Mouse (Mus musculus) heart, adult 2 months (tissue): ENCODE data around the gene Abcg2.

Experiments used
- CTCF ChIP-seq: fragments of 200-600 bp; IDR thresholded peaks from 2 replicates; pipeline ENCODE4 v1.8.1; 2022; ENCODE audit warnings: antibody characterized with exemption, mild to moderate bottlenecking, moderate library complexity
- EP300 ChIP-seq: fragments of 200-500 bp; IDR thresholded peaks from 2 replicates; pipeline ENCODE4 v1.6.1; 2011; ENCODE audit warnings: low read depth, low read length, control low read depth; ENCODE audit not compliant: insufficient read depth
- POLR2A ChIP-seq: fragments of 200-500 bp; IDR thresholded peaks from 2 replicates; pipeline ENCODE4 v1.6.1; 2011; ENCODE audit warnings: mild to moderate bottlenecking, low read depth, low read length, control low read depth; ENCODE audit not compliant: insufficient read depth

GRCm38 (mm10) chr6:58651038-58651437 lies 66.7 kb downstream of the Abcg2 start:
- no peak for TF ChIP-seq CTCF
- no peak for TF ChIP-seq POLR2A
- no peak for TF ChIP-seq EP300
